Mouse (Mus musculus): ENCODE measurements around the gene Dpf2. TPM values are rescaled to one million over a fixed set of nuclear protein-coding genes. Genes with fewer than 3 reads are reported as not detected.
"Not testable (repeated sequence)": the region's sequence is repeated elsewhere in the genome, so short reads cannot be mapped to it uniquely, and the experiment has no call there.

Gene Dpf2
- total RNA-seq, 1 experiment from 2014 or later: 50.3 TPM

DNA sequence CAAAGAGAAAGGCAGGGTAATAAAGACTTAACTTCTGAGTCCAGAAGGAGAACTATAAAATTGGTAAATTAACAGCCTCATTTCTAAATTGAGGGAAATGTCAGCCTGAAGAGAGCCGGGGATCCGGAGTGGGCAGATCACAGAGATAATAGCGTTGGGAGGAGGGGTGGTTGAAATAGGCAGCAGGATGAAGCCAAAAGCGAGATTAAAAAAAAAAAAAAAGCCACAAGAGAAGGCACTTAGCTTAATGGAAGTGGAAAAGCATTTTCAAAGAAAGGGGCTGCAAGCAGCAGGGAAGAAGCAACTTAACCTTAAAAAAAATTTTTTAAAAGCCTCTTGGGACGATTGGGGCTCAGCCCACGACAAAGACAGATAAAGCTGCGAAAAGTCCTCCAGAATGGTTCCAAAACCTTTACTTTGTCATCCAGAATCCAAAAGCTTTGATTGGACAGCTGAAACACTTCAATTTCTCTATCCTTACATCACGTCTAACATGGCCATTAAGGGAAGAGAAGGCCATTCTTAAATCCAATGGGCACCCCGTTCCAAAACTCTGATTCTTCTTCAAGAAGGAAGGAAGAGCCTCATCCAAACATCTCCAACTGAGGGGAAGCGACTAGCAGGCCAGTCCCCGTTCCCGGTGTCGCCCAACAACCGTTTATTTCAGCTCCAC, 1.2 kb downstream of the Dpf2 start:
- no peak for ATAC-seq (replicated peaks; ENCODE audit: insufficient number of reproducible peaks, low FRiP score, low TSS enrichment, poor library complexity, severe bottlenecking)

- no peak for ATAC-seq (replicated peaks; ENCODE audit: insufficient number of reproducible peaks, low FRiP score, low TSS enrichment, poor library complexity, severe bottlenecking)
These were observed 2.6 kb downstream of the Dpf2 start for GRCm38 (mm10) chr19:5910221-5910620.

DNA sequence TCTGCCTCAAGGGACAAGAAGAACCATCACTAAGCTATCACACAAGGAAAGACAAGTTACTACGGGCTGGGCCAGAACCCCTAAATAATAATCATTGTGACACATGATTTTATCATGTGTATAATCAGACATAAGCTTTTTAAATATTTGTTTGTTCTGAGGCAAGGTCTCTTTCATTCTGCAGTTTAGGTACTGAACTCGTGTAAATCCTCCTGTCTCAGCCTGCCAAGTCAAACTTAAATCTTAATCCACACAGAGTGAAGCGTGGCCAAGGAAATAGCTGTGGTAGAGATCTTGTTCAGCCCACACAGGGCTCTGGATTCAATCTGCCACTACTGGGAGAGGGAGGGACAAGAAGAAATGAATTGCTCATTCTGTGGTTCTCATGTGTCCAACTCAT, 5.5 kb downstream of the Dpf2 start:
- no peak for ATAC-seq (replicated peaks; ENCODE audit: insufficient number of reproducible peaks, low FRiP score, low TSS enrichment, poor library complexity, severe bottlenecking)

DNA sequence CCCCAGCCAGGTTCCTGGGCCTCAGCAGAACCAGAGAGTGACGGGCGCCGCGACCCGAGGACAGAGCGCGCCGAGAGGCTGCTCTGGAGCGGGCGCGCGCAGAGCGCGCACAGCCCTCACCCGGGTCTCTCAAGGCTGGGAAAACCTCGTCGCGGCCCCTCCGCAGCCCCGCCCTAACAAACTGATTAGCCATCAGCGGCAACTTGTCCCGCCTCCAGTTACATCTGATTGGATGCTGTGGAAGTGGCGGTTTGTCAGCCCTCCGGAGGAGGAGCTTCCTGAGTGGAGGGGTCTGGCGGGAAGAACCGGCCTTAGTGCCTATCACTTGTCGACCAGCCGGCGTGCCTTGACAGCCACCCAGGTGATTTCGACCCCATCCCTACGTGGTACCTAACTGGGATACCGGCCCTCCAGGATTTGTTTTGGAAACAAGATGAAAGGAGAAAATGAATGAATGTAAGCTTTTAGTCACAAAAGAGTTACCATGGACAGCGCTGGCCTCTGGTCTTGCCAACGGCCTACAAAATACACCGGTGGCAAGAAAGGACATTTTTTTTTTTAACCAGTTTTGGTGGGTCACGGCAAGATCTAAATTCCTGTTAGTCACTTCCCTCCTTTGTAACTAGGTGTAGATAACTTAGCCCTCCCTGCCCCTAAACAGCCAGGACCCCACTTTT, 18.7 kb downstream of the Dpf2 start, which contains the start of gene Tigd3:
Tigd3 (minus strand) TSS at position 148 of the 677 bp plus-strand sequence.
- peak; percentile 85 for ATAC-seq (replicated peaks; ENCODE audit: insufficient number of reproducible peaks, low FRiP score, low TSS enrichment, poor library complexity, severe bottlenecking)

DNA sequence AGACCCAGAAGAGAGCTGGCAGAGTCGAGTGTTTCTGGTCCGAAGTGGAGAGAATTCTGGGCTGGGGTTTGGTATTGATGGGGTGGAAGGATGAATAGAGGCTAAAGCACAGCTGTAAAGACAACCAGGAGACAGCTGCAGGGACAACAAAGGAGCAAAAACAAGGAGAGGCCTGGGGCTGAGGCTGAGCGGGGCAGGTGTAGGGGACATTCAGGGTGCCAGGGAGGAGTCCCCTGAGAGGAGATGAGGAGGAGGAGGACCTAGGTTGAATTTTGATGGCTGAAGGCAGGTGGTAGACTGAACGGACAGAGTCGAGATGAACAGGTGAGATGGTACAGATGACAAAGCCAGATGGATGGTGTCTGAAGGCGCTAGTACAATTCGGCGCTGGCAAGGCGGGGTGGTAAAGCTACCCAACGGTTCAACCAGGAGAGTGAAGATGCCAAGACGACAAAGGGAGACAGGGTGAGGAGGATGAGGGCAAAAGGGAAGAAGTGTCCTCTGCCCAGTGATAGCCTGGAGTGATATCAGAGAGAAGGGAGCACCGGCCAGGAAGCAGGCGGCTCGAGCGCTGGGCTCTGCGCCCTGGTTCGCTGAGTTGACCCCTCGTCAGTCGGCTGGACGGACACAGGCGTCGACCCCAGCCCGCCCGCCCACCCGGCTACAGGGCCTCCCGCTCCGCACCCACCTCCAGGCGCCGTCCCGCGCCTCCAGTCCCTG, 19.4 kb downstream of the Dpf2 start:
- no peak for ATAC-seq (replicated peaks; ENCODE audit: insufficient number of reproducible peaks, low FRiP score, low TSS enrichment, poor library complexity, severe bottlenecking)

DNA sequence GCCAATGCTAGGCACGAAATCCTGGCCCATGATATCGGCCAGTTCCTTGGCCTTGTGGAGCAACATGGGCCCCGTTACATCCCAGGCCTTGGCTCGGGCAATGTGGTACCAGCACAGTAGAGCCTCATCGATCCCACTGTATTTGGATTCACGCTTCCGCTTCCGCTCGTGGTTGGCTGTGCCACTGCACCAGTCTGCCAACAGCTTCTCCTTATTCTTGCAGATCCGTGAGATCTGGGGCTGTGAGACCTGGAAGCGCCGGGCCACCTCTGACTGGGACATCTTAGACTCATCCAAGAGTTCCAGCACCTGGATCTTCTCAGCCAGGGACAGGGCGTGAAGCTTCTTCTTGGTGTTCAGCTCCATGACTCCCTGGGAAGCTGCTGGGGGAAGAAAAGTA, 20.1 kb downstream of the Dpf2 start:
- ATAC-seq (replicated peaks; ENCODE audit: insufficient number of reproducible peaks, low FRiP score, low TSS enrichment, poor library complexity, severe bottlenecking): no peak

GRCm38 (mm10) chr19:5892262-5892661, 20.5 kb downstream of the Dpf2 start:
- no peak for ATAC-seq (replicated peaks; ENCODE audit: insufficient number of reproducible peaks, low FRiP score, low TSS enrichment, poor library complexity, severe bottlenecking)

DNA sequence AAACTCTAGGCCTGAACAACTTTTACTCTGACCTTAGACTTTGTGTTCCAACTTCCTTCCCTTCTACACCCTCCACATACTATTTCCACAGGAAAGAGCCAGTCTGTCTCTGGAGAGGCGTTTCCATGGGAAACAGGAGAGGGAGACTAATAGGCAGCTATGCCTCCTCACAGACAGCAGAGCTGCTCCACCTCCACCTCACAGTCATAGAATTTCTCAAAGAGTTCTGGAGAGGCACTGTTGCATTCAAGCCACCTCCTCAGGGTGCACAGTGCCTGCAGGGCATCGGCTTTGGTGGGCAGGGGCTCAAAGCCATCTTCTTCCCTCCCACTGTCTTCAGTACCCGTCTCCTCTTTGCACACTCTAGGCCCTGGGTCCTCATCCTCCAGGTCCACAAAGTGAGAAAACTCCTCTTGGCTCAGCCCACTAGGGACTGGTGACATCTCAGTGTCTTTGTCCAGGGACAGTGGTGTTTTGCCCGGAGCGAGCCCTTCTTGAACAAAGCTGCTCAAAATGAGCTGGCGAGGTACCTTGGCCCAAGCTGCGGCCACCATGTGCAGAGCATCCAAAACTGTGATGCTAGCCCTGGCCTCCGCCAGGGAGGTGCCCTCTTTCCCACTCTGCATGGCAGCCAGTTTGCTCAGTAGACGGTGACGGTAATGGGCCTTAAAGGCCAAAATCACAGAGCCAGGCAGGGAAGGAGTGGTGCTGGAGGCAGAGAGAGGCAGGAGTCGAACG, 21.1 kb downstream of the Dpf2 start:
- ATAC-seq (replicated peaks; ENCODE audit: insufficient number of reproducible peaks, low FRiP score, low TSS enrichment, poor library complexity, severe bottlenecking): no peak; the same call in 1 of the 2 replicates

GRCm38 (mm10) chr19:5889211-5889610, 23.6 kb downstream of the Dpf2 start:
- no peak for ATAC-seq (replicated peaks; ENCODE audit: insufficient number of reproducible peaks, low FRiP score, low TSS enrichment, poor library complexity, severe bottlenecking)

DNA sequence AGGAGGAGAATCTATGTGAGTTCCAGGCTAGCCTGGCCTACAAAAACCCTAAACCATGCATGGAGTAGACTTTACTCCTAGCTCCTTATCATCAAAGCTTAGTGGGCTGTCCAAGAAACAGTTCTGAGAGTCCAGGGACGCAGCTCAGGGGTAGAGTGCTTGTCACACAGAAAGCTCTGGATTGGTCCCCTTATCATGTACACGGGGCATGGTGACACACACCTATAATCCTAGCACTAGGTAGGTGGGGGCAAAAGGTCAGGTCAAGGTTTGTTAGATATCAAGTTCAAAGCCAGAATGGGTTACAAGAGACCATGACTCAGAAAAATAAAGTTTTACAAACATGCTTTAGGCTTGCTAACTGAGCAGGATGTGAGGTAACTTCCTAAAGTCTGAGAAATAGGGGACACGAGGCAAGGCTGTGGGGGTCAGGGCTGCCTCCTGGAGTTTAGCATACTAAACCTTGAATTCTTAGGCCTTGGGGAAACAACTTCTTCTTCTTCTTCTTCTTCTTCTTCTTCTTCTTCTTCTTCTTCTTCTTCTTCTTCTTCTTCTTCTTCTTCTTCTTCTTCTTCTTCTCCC, 25.5 kb downstream of the Dpf2 start:
- no peak for ATAC-seq (replicated peaks; ENCODE audit: insufficient number of reproducible peaks, low FRiP score, low TSS enrichment, poor library complexity, severe bottlenecking)

DNA sequence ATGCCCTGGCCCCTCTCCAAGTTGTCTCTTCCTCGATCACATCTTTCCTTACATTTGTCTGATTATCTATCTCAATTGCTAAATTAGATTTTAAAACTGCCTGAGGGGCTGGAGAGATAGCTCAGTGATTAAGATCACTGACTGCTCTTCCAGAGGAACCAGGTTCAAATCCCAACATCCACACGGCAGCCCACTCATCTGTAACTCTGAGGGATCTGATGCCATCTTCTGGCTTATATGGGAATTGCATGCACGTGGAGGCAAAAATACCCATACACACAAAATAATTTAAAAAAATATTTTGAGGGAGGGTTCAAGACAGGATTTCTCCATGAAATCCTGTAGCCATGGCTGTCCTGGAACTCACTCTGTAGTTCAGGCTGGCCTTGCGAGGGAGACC, 27.0 kb downstream of the Dpf2 start:
- ATAC-seq (replicated peaks; ENCODE audit: insufficient number of reproducible peaks, low FRiP score, low TSS enrichment, poor library complexity, severe bottlenecking): no peak

- no peak for ATAC-seq (replicated peaks; ENCODE audit: insufficient number of reproducible peaks, low FRiP score, low TSS enrichment, poor library complexity, severe bottlenecking)
These were observed 28.9 kb downstream of the Dpf2 start for GRCm38 (mm10) chr19:5883935-5884334.

- ATAC-seq (replicated peaks; ENCODE audit: insufficient number of reproducible peaks, low FRiP score, low TSS enrichment, poor library complexity, severe bottlenecking): not testable (repeated sequence)
These were observed 30.7 kb downstream of the Dpf2 start for GRCm38 (mm10) chr19:5882079-5882478.

GRCm38 (mm10) chr19:5881155-5881554, 31.7 kb downstream of the Dpf2 start:
- ATAC-seq (replicated peaks; ENCODE audit: insufficient number of reproducible peaks, low FRiP score, low TSS enrichment, poor library complexity, severe bottlenecking): no peak

DNA sequence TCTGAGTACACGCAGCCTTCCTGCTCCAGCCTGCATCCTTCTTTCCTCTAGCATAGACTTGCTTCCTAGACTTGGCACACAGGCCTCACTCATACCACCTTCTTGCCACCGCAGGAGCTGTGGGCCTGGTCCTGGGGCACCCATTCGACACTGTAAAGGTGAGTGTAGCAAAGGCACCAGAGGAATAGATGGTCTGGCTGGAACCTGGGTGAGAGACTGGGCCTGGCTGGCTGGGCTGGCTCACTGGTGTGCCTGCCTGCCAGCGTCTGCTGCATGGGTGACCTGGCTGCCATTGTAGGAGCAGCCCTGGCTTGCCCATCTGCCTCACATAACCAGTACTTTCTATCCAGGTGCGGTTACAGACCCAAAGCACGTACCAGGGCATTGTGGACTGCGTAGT, 33.1 kb downstream of the Dpf2 start:
- no peak for ATAC-seq (replicated peaks; ENCODE audit: insufficient number of reproducible peaks, low FRiP score, low TSS enrichment, poor library complexity, severe bottlenecking)

- ATAC-seq (replicated peaks; ENCODE audit: insufficient number of reproducible peaks, low FRiP score, low TSS enrichment, poor library complexity, severe bottlenecking): no peak
These were observed 33.9 kb downstream of the Dpf2 start for GRCm38 (mm10) chr19:5878916-5879315.

DNA sequence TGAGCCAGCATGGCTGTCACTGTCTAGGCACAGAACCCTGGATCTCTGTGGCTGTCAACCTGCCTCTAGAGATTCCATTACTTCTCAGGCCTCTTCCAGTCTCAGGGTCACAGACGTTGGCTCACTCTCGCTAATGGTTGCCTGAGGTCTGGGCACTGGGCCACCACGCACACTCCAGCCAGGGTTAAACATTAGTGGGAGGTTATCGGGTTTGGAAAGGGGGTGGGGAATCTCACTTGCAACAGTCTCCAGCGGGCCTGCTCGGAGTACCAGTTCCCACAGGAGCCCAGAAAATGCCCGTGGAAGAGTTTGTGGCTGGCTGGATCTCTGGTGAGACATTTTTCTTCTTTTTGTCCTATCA, 34.5 kb downstream of the Dpf2 start:
- ATAC-seq (replicated peaks; ENCODE audit: insufficient number of reproducible peaks, low FRiP score, low TSS enrichment, poor library complexity, severe bottlenecking): 0 out of 2 replicates have a peak, but pooled peaks have one; percentile 0

- peak; percentile 60 for ATAC-seq (replicated peaks; ENCODE audit: insufficient number of reproducible peaks, low FRiP score, low TSS enrichment, poor library complexity, severe bottlenecking)
These were observed 35.0 kb downstream of the Dpf2 start, which contains the start of gene Slc25a45 for GRCm38 (mm10) chr19:5877618-5878361. Gene Slc25a45, plus strand, starts transcription at chr19:5877808.
